Mouse (Mus musculus) cerebellum, postnatal 25 days (tissue): ENCODE measurements at regions not wholly inside any gene's neighbourhood (a gene's known extent, or its start where the extent isn't known, plus 50 kb on each side); places are given as distances from the start of the nearest gene placed in this dataset.

Experiments
- DNase-seq, 2 experiments: peaks; one replicate each; pipeline ENCODE4 v3.0.0; 2021; ENCODE audit warnings: mixed read lengths in 2 of 2

DNA sequence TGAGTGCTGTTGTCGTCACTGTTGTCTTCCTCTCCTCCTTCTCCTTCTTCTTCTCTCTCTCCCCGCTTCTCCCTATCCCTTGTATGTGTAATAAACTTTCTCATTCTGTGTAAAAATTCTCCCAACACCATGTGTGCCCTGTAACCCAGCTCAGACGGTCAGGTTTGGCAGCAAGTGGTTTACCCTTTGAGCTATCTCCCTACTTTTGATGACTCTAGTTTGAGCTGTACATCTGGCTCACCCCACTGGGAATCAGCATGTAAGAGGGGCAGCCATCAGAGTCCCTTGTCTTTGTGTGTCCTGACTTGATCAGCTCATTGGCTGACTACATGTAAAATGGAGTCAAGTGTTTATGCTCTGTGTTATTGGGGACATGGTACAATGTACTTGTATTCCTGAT lies 190.5 kb upstream of the Tgfbr2 start:
- no peak for DNase-seq

DNA sequence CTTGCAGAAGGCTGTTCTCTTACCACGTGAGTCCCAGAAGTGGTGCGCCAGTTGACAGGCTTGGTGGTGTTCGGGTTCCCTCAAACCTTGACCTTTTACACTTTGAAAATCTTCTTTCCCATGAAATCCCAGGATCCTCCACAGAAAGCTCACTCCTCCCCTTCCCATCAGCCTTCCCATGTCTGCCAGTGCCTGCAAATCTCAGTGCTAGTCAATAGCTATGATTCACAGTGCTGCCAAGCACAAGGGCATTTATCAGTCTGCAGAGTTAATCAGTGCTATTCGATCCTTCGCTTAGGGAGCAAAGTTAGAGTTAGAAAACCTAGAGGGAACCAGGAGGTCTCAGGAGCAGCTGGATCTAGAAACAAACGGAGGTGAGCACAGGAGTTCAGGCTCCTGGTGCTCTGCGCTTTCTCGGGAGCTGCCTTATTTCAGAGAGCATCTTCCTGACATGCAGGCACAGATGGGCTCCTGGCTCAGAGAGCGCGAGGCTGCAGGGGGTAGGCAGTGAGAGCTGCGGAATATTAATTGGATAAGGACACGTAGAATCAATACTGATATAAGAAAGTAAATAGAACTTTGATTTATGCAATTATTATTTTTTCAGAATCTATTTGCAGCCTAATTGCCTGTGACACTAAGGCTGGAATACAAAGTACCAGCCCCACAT lies 190.0 kb upstream of the Tgfbr2 start:
- DNase-seq, result no peak

DNA sequence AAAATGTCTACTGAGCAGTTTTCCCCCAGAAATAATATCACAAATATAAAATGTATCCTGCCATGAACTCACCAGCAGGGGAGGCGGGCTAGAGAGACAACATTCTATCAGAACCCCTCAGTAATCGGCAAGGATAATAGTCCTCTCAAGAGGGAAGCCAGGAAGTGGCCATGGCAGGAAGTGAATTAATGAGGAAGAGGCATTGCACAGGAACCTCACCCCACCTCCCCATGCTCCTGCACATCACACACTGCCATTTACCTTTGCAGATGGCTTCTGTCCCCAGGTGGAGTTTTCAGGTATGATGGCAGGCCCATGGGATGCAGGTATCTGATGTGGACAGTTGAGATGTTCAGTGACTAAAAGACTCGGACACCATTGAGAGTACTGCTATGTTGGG lies 185.9 kb upstream of the Tgfbr2 start:
- DNase-seq, result no peak

DNA sequence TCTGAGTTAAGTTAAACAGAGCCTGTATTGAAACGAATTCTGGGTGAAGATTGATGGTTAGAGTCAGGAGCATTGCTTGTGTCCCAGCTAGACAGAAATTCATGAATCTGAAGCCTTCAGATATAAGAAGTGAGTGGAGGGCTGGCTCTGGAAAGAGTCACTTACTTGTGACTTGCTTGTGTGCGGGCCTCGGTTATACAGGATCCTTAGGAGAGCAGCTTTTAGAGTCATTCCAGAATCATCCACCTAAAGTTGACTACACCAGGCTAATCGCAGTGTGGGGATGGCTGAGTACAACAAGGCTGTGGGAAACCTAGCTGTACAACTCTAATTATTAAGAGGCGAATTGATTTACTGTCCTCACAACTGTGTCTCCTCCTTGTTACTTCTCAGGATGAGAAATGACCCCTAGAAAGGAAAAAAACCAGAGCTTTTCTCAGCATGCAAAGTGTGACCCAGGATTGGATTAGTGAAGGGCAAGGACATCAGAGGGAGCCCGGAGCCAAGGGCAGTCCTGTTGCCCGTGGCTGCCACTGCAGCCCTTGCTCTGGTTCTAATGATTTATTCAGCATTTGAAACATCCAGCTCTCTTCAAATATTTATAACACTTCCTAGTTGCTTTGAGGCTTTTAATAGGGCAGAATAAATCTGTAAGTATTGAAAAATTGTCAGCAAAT lies 179.0 kb upstream of the Tgfbr2 start:
- DNase-seq, result no peak

DNA sequence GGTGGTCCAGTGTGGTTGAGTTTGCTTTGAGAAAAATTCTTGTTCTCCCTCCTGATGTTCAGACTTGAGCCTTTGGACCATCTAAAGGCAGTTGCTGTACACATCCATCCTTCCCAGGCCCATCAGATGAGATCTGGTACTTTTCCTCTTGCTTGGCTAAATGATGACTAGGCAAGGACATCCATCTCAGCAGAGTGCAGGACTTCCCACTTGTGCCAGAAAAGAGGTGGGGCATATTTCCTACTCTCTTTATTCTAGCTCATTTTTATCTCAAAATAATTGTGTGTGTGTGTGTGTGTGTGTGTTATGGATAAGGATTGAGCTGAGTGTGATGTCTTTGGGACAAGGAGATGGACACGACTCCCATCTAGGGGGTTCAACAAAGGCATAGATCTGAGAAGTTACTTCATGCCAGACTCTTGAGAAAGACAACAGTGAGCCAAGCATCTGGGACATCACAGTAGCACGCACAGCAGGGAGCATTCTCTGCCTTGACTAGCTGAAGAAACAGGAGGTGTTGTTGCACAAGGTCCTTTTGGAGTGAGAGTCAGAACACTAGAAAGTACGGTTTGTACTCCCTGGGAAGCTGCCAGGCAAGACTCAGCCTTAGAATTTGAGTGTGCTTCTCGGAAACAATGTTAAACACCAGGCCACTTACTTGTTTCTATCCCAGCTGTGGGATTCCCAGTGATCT lies 177.8 kb upstream of the Tgfbr2 start:
- DNase-seq, result no peak

DNA sequence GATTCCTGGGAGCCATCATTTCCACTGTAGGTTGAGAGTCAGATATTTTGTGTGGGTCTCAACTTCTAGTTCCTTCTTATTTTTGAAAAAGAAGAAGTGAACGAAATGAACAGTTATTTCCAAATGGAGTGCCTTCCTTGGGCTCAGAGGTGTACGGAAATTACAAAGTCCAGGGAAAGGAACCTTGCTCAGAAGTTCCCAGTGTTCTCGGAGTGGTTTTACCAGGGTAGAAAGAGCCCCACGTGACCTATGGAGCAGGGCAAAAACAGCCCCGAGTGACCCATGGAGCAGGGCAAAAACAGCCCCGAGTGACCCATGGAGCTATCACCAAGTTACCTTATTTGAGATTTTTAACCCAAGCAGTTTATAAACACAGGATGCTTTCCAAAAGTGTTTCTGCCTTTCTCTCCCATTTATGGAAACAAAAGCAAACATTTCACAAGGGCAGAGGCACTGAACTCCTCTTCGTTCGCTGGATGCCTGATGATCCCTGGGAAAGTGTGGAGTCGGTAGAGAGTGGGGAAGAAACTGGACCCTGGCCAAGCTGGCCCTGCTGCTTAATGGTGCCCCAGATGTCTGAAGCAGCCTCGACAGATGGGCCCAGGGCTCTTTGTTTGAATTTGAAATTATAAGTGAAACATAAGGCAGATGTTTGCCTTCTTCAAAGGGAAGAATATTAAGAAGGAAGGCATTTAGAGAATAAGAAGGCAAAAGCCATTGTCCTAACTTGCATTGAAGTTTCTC lies 175.8 kb upstream of the Tgfbr2 start:
- DNase-seq, result peak in 1 of 2 experiments; percentile 5

DNA sequence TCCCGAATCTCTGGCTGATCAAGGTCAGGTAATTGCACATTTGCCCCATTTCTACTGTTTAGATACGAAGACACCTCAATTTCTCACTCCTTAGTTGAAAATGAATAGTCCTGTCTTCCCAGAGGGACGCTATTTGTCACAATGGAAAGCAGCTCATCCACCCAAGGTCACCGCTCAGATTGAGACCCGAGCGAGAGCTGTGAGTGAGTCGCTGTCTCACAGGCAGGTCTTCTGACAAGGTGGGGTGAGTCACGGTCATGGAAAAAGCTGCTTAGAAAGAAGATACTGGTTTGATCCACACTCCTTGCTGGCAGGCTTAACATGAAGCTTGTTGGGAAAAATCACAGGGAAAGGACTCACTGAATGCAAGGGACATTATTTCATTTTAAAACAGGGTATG lies 171.9 kb upstream of the Tgfbr2 start:
- DNase-seq, result no peak

DNA sequence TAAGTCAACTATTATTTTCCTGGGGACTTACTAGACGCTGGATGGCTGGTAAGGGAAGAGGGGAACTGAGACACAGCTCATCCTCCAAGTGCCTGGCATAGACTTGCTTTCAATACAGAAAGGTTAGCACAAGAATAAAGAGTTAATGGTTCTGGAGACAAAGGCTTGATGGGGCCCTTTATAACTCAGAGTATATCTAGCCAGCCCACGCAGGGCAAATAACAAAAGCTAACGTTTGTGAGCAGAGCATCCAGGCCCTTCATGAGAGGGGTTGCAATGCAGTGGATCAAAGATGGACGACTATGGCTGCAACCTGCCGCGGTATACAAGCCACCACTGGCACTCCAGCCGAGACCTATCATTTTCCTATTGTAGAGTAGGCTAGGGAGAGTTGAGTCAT lies 171.3 kb upstream of the Tgfbr2 start:
- no peak for DNase-seq

DNA sequence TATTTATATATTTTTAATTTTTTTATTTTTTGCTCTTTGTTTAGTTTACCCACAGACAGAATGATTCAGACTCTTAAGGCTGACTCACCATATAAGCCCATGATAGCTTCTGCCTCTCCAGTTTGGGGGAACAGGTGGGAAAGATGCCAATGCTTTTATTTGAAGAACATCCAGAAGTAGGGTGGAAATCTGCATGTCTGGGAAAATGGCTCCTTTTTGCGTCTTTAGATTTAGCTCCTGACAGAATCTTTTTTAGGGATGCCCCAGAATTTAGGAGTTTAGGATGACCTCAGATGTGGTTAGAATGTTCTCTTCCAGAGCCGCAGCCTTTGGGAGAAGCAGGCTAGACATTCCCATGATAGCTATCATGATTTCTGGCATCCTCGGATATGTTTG lies 167.9 kb upstream of the Tgfbr2 start:
- DNase-seq, result no peak

DNA sequence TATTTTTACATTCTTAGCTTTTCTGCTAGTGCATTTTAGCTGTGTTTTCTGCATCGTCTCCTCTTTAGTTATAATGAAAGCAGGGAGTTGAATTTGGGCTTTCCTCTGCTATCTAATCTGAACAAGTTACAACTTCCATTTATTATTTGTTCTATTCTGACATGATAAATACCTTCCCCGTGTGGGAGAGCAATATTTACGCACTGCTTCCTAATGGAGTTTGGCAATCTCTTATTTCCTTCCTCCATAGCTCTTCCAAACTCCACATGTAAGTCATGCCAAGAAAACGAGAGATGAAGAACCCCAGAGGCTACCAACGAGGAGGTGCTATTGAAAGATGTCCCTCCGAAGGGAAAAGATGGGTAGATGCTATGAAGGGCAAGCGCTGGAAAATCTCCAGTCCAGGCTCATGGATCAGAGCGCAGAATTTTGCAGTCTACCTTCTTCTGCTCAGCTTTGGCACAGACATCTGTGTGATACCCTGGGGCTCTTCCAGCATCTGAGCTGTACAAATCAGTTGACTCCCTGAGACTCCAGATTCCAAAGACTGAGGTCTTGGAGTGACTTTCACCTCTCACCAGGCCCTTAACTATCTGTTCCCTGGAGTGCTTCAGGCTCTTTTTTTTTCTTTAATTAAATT lies 167.4 kb upstream of the Tgfbr2 start:
- DNase-seq, result peak in 1 of 2 experiments; percentile 8

DNA sequence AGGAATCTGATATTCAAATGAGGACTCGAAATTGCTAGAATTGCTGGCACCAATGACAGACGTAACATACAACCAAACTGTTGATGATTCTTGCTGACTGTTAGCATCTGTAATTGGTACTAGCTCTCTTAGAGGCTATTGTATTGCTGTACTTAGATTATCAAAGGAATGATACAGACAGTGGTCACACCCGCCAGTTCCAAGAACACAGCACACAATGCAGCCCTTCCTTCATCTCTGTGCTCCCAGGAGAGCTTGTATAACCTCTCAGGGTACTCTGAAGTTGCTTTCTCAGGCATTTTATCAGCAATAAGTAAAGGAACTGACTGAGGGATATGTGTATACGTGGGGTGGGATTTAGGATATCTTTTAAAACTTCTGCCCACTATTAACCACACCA lies 166.8 kb upstream of the Tgfbr2 start:
- DNase-seq, result no peak

DNA sequence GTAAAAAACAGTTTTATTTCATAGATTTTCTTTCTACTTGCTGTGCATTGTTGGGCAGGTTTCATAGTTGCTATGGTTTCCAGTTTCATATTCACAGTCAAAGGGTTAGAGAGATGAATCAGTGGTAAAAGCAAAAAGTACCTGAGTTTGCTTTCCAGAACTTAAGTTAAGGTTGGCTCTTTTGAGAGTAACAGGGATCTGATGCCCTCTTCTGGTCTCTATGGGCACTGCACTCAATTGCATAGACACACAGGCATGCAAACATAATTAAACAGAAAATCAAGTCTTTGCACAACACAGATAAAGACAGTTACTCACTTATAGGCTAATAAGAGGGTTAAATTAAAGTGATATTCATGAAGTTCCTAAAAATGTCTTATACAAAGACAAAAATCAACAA lies 165.8 kb upstream of the Tgfbr2 start:
- no peak for DNase-seq

DNA sequence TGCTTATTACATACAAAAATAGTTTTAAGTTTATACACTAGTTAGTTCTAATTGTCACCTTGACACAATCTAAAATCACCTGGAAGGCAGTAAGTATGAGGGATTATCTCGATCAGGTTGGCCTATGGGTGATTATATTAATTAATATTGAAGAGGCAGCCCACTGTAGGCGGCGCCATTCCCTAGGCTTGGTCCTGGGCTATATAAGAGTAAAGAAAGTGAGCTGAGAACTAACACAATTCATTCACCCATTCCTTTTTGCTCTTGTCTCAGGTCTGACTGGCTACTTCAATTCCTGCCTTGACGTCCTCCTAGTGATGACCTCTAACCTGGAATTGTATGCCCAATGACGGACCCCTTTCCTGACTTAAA lies 163.6 kb upstream of the Tgfbr2 start:
- no peak for DNase-seq

DNA sequence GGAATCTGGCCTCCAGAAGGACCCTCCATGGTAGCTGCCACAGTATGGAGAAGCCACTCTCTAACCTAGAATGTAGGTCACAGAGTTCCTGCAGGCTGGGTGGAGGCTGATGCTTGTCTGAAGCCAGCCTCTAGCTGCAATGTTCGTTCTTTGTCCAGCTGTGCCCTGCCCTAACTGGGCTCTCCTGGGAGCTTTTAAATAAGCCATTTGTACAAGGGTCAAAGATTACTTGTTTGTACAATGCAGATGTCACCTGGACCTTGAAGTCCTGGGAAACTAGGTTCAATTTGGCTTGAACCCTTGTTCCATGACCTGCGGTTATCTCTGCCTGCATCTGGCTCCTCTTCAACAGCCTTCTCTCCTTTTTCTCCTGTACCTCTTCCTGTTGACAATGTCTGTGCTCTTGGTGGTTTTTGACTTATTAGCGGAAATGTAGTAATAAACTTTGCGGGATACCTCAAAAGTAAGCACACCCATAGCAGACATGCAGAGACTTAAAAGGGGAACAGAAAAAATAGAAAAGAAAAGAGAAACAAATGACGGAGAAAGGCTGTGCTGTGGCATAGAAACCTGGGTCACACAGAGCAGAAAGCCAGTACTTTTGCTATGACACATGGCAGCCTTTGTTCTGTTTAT lies 163.1 kb upstream of the Tgfbr2 start:
- DNase-seq, result no peak

DNA sequence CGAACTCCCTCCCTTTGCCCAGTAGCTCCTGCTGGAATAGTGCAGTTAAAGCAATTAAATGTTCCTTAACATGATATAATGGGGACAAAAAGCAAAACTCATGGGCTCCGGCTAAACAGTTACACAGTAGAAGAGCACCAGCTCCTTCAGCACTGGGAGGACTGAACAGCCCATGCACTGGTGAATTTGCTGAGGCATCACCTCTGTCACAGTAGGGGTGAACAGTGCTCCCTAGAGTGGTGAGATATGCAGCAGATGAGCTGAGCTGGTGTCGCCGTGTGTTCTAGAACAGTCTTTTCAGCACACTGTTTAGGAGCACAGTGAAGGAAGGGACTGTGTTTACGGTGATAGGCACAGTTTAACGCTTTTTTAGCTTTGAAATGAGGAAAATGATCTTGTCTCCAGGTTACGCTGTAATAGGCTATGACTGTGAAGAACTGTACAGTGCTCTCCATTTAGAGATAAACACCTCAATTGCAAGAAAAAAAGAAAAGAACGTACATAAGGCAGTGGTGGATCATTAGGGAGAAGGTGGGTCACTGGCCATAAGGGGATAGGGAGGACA lies 162.4 kb upstream of the Tgfbr2 start:
- DNase-seq, result no peak

DNA sequence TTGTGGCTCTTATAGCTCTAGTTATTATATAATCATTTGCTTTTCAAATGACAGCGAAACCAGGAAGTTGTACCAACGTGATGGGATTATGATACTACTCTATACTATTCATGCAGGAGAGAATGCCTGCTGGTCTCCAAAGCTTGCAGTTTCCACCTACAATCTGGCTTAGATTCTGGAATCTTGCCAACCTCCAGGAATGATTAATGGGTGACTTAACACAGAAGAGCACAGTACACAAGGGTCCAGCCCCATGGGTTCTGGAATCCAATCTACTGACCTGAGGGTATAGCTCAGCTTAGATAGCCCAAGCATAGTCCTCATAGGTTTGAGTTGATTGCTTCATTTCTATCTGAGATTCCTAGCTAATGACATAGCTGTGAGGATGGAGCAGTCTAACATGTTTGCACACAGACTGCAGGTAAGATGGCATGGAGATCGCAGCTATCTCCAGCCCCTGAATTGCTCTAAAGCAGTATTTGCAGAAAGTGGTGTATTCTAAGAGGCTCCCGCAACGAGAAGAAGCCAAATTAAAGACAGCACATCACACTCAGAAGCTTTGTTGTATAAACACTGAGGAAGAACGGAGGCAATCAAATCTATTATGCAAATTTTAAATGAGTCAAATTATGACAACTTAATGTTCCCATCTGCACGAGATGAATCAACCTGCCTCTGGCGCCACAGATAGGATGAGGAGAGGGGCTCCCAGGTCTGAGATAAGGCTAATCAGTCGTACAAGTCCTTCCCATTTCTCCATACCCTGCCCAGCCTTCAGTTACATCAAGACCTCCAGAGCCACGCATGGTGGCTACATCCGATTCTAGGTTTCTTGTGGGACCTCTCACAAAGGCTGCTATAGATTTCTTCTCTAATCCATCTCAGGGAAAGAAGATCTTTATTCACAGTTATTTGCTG lies 160.7 kb upstream of the Tgfbr2 start:
- no peak for DNase-seq

DNA sequence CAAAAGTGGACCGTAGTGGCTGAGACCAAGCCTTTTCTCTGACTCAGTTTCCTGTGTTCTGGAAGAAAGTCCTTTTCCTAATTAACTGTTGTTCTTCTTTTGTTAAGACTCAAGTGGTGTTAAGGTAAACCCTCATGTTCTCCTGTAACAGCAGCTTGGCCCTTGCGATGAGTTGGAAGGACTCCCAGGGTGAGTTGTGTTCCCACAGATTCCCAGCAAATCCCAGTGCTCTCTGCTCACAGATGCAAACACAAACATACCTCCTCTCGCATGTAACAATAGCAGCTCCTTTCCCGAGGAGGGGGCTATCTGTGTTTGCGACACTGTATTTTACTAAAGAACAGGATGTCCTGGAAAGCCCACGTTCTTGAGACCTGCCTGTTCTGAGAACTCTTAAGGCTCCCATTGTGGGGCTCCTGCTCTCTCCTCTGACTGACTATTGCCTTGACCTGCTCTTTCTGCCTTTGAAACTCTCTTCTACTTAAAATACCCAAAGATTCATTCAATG lies 158.8 kb upstream of the Tgfbr2 start:
- DNase-seq, result no peak

DNA sequence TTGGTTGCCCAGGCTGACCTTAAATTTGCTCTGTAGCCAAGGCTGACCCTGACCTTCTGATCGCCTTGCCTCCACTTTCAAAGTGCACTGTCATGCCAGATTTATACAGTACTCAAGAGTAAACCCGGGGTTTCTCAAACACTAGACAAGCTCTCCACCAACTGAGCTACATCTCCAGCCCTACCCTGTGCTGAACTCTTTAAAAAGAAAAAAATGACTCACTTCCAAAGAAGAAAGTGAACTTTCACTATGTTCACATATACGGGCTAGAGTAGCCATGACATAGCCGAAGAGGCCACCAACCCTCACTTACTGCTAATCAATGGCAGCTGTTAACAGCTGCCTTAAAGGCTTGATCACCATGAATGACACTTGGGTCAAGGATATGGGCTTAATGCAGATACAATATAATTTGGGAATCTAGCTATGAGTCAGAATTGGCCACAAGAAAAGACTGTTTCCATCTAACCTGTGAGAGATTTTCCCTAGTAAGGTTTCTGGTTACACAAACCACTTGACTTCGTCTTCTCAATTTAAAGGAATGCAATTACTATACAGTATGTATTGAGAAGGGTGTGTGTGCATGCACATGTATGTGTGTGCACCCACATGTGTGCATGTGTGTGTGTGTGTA lies 157.4 kb upstream of the Tgfbr2 start:
- no peak for DNase-seq

DNA sequence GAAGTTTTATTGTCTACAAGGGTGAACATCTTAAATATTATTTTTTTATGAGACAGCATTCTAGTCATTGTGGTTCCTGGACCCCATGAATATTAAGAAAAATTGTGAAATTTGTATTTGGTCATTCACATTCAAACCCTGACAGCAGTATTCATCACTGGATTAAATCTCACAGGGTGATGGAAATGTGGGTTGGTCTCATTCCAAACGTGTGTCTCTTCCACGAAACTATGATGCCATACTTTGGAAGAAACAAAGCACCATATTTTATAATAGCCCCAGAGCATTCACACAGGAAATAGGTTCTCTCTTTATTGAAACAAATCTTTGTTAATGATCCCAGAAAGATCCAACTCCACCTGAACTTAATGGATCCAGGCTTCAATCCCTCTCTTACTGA lies 156.2 kb upstream of the Tgfbr2 start:
- no peak for DNase-seq

DNA sequence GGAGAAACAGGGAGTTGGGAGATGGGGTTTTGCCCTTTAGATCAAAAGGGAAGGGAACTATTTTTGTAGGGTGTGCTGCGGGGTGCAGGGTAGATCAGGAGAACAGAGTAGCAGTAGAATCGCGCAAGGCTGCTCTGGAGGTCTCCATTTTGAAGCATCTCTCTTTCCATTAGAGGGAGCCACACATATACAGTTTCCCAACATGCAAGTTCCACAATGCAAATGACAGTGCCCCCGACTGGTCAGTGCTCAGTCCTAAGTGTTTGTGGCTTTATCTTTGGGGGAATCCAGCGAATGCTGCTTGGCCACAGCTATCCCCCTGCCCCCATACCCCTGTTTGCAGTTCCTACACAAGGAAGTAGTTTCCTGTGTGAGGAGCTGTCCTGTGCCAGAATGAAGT lies 155.6 kb upstream of the Tgfbr2 start:
- no peak for DNase-seq
